Mouse (Mus musculus): ENCODE results near the gene Mettl24. TPM values are rescaled to one million over a fixed set of nuclear protein-coding genes. Genes with fewer than 3 reads are reported as not detected.
A peak's percentile ranks its signal among the peaks of the same experiment; 100 is the strongest.

The Mettl24 gene
- polyA plus RNA-seq, 1 experiment from 2014 or later = 1.3 TPM

GRCm38 (mm10) chr10:40733291-40733690 is 50.2 kb downstream of the Mettl24 start:
- no peak for DNase-seq (ENCODE audit: low spot score)
- no peak overlapping the region for H3K27ac ChIP-seq (ENCODE audit: low read depth, low read length)
- 64% methylated on average over 3 of the region's 3 CpGs for WGBS

GRCm38 (mm10) chr10:40736172-40736571 is 53.1 kb downstream of the Mettl24 start:
- WGBS = 84% methylated on average over 6 of the region's 6 CpGs

More at GRCm38 (mm10) chr10:40733291-40733690, 50.2 kb downstream of the Mettl24 start:
- Histone ChIP-seq H3K9ac (ENCODE audit: low read length) (no peak overlapping the region), H3K36me3 (ENCODE audit: control insufficient read depth, insufficient read depth, low read length) (no peaks in the 10 kb centered on the region), H3K4me3 (ENCODE audit: low read depth, low read length) (no peak overlapping the region), H3K27me3 (ENCODE audit: control insufficient read depth, insufficient read depth, low read length) (no peaks in the 10 kb centered on the region), H3K4me1 (ENCODE audit: control insufficient read depth, insufficient read depth, low read length) (no peaks in the 10 kb centered on the region), H3K9me3 (ENCODE audit: control insufficient read depth, low read length) (no peaks in the 10 kb centered on the region), H3K4me2 (ENCODE audit: low read depth) (no peak overlapping the region)
- ATAC-seq (ENCODE audit: insufficient read depth, low FRiP score, low TSS enrichment) = no peak

GRCm38 (mm10) chr10:40737274-40738112 is 54.4 kb downstream of the Mettl24 start:
- DNase-seq (ENCODE audit: low spot score) (no peak), ATAC-seq (ENCODE audit: insufficient read depth, low FRiP score, low TSS enrichment) (peak; percentile 76)
- no peak overlapping the region for H3K9ac ChIP-seq (ENCODE audit: low read length)
- H3K4me2 ChIP-seq (ENCODE audit: low read depth) = no peak overlapping the region
- H3K4me1 ChIP-seq (ENCODE audit: control insufficient read depth, insufficient read depth, low read length) = no peaks in the 10 kb centered on the region
- H3K36me3 ChIP-seq (ENCODE audit: control insufficient read depth, insufficient read depth, low read length) = no peaks in the 10 kb centered on the region
- no peaks in the 10 kb centered on the region for H3K27me3 ChIP-seq (ENCODE audit: control insufficient read depth, insufficient read depth, low read length)
- no peaks in the 10 kb centered on the region for H3K9me3 ChIP-seq (ENCODE audit: control insufficient read depth, low read length)
- peak overlapping the region; percentile 62 for H3K27ac ChIP-seq (ENCODE audit: low read depth, low read length)
- WGBS = 60% methylated on average over 22 of the region's 22 CpGs
- H3K4me3 ChIP-seq (ENCODE audit: low read depth, low read length) = no peak overlapping the region

More at GRCm38 (mm10) chr10:40736172-40736571, 53.1 kb downstream of the Mettl24 start:
- no peak overlapping the region for H3K27ac ChIP-seq (ENCODE audit: low read depth, low read length)
- ATAC-seq (ENCODE audit: insufficient read depth, low FRiP score, low TSS enrichment) (no peak), DNase-seq (ENCODE audit: low spot score) (no peak)
- H3K36me3 ChIP-seq (ENCODE audit: control insufficient read depth, insufficient read depth, low read length) = no peaks in the 10 kb centered on the region
- no peaks in the 10 kb centered on the region for H3K27me3 ChIP-seq (ENCODE audit: control insufficient read depth, insufficient read depth, low read length)
- H3K4me3 ChIP-seq (ENCODE audit: low read depth, low read length) = no peak overlapping the region
- no peaks in the 10 kb centered on the region for H3K4me1 ChIP-seq (ENCODE audit: control insufficient read depth, insufficient read depth, low read length)
- H3K4me2 ChIP-seq (ENCODE audit: low read depth) = no peak overlapping the region
- H3K9ac ChIP-seq (ENCODE audit: low read length) = no peak overlapping the region
- no peaks in the 10 kb centered on the region for H3K9me3 ChIP-seq (ENCODE audit: control insufficient read depth, low read length)

GRCm38 (mm10) chr10:40740696-40741095 is 57.6 kb downstream of the Mettl24 start:
- 51% methylated on average over 3 of the region's 3 CpGs for WGBS
- no peak for ATAC-seq (ENCODE audit: insufficient read depth, low FRiP score, low TSS enrichment)

GRCm38 (mm10) chr10:40750293-40751047 is 67.4 kb downstream of the Mettl24 start:
- H3K9ac ChIP-seq (ENCODE audit: low read length) = no peak overlapping the region
- DNase-seq (ENCODE audit: low spot score) (peak; percentile 38), ATAC-seq (ENCODE audit: insufficient read depth, low FRiP score, low TSS enrichment) (no peak)
- H3K27ac ChIP-seq (ENCODE audit: low read depth, low read length) = no peak overlapping the region
- H3K4me3 ChIP-seq (ENCODE audit: low read depth, low read length) = no peak overlapping the region
- H3K27me3 ChIP-seq (ENCODE audit: control insufficient read depth, insufficient read depth, low read length) = no peaks in the 10 kb centered on the region
- no peaks in the 10 kb centered on the region for H3K9me3 ChIP-seq (ENCODE audit: control insufficient read depth, low read length)
- H3K36me3 ChIP-seq (ENCODE audit: control insufficient read depth, insufficient read depth, low read length) = no peaks in the 10 kb centered on the region
- 0 out of 2 replicates have a peak, but pooled peaks cover 5% of the 10 kb centered on the region for H3K4me1 ChIP-seq (ENCODE audit: control insufficient read depth, insufficient read depth, low read length)
- 51% methylated on average over 10 of the region's 10 CpGs for WGBS
- no peak overlapping the region for H3K4me2 ChIP-seq (ENCODE audit: low read depth)

More at GRCm38 (mm10) chr10:40740696-40741095, 57.6 kb downstream of the Mettl24 start:
- Histone ChIP-seq H3K4me2 (ENCODE audit: low read depth) (no peak overlapping the region), H3K4me1 (ENCODE audit: control insufficient read depth, insufficient read depth, low read length) (no peaks in the 10 kb centered on the region), H3K27me3 (ENCODE audit: control insufficient read depth, insufficient read depth, low read length) (no peaks in the 10 kb centered on the region), H3K27ac (ENCODE audit: low read depth, low read length) (no peak overlapping the region), H3K4me3 (ENCODE audit: low read depth, low read length) (no peak overlapping the region), H3K9ac (ENCODE audit: low read length) (no peak overlapping the region), H3K36me3 (ENCODE audit: control insufficient read depth, insufficient read depth, low read length) (no peaks in the 10 kb centered on the region), H3K9me3 (ENCODE audit: control insufficient read depth, low read length) (no peaks in the 10 kb centered on the region)
- no peak for DNase-seq (ENCODE audit: low spot score)

GRCm38 (mm10) chr10:40751157-40751556 is 68.1 kb downstream of the Mettl24 start:
- Histone ChIP-seq H3K4me2 (ENCODE audit: low read depth) (no peak overlapping the region), H3K4me3 (ENCODE audit: low read depth, low read length) (no peak overlapping the region), H3K9ac (ENCODE audit: low read length) (no peak overlapping the region), H3K9me3 (ENCODE audit: control insufficient read depth, low read length) (no peaks in the 10 kb centered on the region), H3K36me3 (ENCODE audit: control insufficient read depth, insufficient read depth, low read length) (no peaks in the 10 kb centered on the region), H3K27ac (ENCODE audit: low read depth, low read length) (peak overlapping the region; percentile 39; the same call in 1 of the 2 replicates), H3K27me3 (ENCODE audit: control insufficient read depth, insufficient read depth, low read length) (no peaks in the 10 kb centered on the region), H3K4me1 (ENCODE audit: control insufficient read depth, insufficient read depth, low read length) (0 out of 2 replicates have a peak, but pooled peaks cover 5% of the 10 kb centered on the region)
- DNase-seq (ENCODE audit: low spot score) (no peak), ATAC-seq (ENCODE audit: insufficient read depth, low FRiP score, low TSS enrichment) (no peak)
- 72% methylated on average over 13 of the region's 13 CpGs for WGBS

- H3K4me3 ChIP-seq (ENCODE audit: low read depth, low read length) = no peak overlapping the region
- no peaks in the 10 kb centered on the region for H3K27me3 ChIP-seq (ENCODE audit: control insufficient read depth, insufficient read depth, low read length)
- no peak overlapping the region for H3K27ac ChIP-seq (ENCODE audit: low read depth, low read length)
- WGBS = 70% methylated on average over 3 of the region's 3 CpGs
- H3K36me3 ChIP-seq (ENCODE audit: control insufficient read depth, insufficient read depth, low read length) = no peaks in the 10 kb centered on the region
- no peak overlapping the region for H3K9ac ChIP-seq (ENCODE audit: low read length)
- no peaks in the 10 kb centered on the region for H3K9me3 ChIP-seq (ENCODE audit: control insufficient read depth, low read length)
- no peak for DNase-seq (ENCODE audit: low spot score)
- no peak overlapping the region for H3K4me2 ChIP-seq (ENCODE audit: low read depth)
- no peak for ATAC-seq (ENCODE audit: insufficient read depth, low FRiP score, low TSS enrichment)
- H3K4me1 ChIP-seq (ENCODE audit: control insufficient read depth, insufficient read depth, low read length) = 0 out of 2 replicates have a peak, but pooled peaks cover 5% of the 10 kb centered on the region
These were observed 70.0 kb downstream of the Mettl24 start for GRCm38 (mm10) chr10:40753036-40753435.

- no peak overlapping the region for H3K9ac ChIP-seq (ENCODE audit: low read length)
- 81% methylated on average over 11 of the region's 11 CpGs for WGBS
- H3K4me2 ChIP-seq (ENCODE audit: low read depth) = no peak overlapping the region
- no peaks in the 10 kb centered on the region for H3K36me3 ChIP-seq (ENCODE audit: control insufficient read depth, insufficient read depth, low read length)
- H3K27me3 ChIP-seq (ENCODE audit: control insufficient read depth, insufficient read depth, low read length) = no peaks in the 10 kb centered on the region
- H3K4me1 ChIP-seq (ENCODE audit: control insufficient read depth, insufficient read depth, low read length) = no peaks in the 10 kb centered on the region; the same call in 1 of the 2 replicates
- no peaks in the 10 kb centered on the region for H3K9me3 ChIP-seq (ENCODE audit: control insufficient read depth, low read length)
- H3K27ac ChIP-seq (ENCODE audit: low read depth, low read length) = no peak overlapping the region
- no peak for ATAC-seq (ENCODE audit: insufficient read depth, low FRiP score, low TSS enrichment)
- no peak overlapping the region for H3K4me3 ChIP-seq (ENCODE audit: low read depth, low read length)
- no peak for DNase-seq (ENCODE audit: low spot score)
These were observed 75.3 kb downstream of the Mettl24 start for GRCm38 (mm10) chr10:40758171-40759010.

All from neural tube, embryonic 11.5 days (tissue).